Mouse (Mus musculus) spleen, postnatal 14 days (tissue): ENCODE measurements around the gene F10.
"Not testable (repeated sequence)": the region's sequence is repeated elsewhere in the genome, so short reads cannot be mapped to it uniquely, and the experiment has no call there.

ENCODE experiments used
- DNase-seq, 2 experiments: peaks; one replicate each; pipeline ENCODE4 v3.0.0; 2021 to 2022; ENCODE audit warnings: low spot score in 2 of 2

The F10 gene

DNA sequence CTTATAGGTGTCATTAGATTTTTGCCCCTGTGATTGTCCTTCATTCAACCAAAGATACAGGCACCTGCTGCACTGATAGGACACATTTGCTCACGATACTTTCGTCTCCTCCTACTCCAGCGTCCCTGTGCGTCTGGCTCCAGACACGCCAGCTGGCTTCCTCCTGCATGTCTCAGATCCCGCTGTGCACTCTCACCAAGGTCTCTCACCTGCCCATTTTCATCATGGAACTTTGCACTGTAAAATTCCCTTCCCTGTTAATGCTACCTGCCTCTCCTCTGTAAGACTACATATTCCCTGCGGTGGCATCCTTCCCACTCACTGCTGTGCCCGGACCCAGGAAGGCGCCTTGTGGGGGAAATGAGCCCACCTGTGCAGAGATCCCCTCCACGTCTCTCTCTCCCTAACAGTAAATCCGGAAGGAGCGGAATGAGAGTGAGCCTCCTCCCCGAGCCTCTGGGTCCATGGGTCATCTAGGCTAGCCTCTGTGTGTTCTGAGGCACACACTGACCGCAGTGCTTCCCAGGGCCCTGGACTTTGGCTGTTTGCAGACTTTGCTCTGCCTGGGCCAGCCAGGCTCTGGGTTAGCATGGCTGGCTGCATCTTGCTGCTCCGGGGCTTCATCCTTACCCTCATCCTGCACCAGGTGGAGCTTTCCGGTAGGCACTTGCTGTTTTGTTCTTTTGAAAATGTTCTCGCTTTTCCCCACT, 23.5 kb downstream of the F10 start, which contains the start of gene Proz:
Proz (plus strand) TSS at position 474 of the 710 bp plus-strand sequence.
- no peak for DNase-seq

DNA sequence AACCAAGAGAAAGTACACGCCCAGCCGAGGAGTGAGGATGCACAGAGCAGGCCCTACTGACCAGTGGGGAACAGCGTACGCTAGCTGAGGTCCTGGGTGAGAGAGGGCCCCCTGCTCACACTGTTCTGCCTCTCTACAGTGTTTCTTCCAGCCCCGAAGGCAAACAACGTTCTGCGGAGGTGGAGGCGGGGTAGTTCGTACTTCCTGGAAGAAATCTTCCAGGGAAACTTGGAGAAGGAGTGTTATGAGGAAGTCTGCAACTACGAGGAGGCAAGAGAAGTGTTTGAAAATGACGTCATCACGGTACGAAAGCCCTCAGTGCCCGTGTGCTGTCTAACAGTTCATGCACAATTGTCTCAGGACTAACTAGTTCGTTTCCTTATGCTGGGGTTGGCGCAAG, 26.0 kb downstream of the F10 start:
- no peak for DNase-seq

DNA sequence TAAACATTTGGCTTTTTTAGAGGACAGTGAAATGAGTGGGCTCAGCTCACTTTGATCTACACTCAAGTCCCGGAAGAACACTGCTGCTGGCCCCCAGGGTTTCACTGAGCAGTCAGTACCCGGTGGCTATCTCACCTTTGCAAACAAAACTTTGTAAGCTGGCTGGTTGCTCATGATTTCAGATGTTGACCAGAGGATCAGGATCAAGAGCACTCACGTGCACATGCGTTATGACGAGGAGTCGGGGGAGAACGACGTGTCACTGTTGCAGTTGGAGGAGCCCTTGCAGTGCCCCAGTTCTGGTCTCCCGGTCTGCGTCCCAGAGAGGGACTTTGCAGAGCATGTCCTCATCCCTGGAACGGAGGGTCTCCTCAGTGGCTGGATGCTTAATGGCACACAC, 36.1 kb downstream of the F10 start:
- DNase-seq, result no peak

DNA sequence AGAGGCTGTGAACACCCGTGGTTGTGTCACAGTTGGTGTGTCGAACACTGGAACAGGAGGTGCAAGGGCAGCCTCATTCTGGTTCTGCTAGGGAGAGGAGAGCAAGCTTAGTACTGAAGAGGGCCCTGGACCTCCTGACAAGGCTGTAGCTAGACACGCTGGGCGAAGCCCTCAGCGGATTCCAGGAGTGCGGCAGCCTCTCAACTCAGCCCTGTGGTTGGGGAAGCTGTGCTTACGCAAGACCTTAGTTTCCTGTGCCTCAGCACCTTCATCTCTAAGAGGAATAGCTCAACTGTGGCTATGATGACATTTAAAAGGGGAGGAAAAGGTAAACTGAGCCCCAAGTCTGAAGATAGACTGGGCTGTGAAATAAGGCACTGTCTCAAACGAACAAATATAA, 37.9 kb downstream of the F10 start:
- no peak for DNase-seq

DNA sequence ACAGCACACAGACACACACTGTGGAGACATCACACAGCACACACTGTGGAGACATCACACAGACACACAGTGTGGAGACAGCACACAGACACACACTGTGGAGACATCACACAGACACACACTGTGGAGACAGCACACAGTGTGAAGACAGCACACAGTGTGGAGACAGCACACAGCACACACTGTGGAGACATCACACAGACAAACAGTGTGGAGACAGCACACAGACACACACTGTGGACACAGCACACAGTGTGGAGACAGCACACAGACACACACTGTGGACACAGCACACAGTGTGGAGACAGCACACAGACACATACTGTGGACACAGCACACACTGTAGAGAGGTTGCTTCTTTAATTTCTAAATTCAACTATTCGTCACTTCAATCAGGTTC, 38.5 kb downstream of the F10 start:
- DNase-seq, result not testable (repeated sequence)

DNA sequence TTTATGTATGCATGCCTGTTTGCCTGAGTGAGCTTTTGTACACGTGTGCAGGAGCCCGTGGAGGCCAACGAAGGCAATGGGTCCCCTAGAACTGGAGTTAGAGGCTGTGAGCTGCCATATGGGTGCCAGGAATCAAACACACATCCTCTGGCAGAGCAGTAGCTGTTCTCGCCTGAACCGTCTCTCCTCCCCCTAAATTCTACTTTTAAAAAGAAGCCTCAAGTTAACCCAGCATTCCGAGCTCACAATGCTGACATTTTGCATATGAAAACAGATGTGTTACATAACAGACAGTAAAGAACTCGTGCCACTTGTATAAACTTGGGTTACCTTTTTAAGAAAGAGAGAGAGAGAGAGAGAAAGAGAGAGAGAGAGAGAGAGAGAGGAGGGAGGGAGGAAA, 40.4 kb downstream of the F10 start:
- DNase-seq, result no peak

DNA sequence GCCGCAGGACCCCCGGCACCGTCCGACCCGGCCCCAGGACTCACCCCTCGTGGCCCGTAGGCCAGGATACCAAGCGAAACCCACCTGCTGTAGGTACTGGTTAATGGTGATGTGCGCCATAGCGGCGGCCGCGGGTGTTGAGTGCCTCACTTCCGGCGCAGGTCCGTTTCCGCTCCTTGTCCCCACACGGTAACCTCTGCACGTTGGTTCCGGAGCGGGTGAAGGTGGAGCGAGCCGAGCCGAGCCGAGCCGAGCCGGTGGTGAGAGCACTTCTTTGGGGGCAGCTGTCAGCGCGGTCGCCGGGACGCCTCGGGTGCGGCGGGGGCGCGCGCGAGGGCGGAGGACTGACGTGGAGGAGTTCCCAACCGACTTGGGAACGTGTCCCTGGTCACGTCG, 67.6 kb downstream of the F10 start:
- DNase-seq, result peak; percentile 89 to 93

DNA sequence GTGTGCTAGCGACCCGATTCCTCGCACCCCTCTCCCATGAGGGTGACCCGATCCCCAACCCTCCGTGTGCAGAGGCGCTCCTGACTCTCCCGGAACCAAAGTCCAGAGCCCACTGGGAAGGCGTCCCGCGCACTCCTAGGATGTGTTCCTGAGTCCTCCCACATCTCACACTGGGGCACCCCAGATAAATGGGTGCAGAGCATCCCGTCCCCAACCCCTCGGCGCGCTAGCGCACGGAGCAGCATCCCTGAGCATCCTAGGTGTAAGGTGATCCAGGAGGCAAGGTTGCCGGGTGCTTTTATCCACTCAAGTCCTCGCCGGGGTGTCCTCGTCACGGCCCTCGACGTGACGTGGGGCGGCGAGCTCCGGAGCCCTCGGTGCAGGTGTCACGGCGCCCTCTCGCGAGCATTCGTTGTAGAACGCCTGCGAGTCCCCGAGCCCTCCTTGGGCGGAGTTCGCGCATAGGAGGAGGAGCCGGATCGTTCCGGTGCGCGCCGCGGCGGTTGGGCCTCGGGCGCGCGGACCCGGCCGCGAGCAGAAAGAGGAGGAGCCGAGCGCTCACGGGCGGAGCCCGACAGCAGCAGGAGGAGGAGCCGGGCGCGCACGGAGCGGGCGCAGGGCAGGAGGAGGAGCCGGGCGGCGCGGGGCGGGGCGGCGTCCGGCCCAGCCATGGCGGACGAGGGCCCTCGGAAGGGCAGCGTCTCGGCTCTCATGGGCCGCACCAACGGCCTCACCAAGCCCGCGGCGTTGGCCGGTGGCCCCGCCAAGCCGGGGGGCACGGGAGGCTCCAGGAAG, 68.2 kb downstream of the F10 start, which contains the start of the genes Pcid2 and Cul4a:
Pcid2 (minus strand) TSS at position 373 of the 795 bp plus-strand sequence.
Cul4a (plus strand) TSS at position 535 of the 795 bp plus-strand sequence.
- peak; percentile 96 to 97 for DNase-seq

DNA sequence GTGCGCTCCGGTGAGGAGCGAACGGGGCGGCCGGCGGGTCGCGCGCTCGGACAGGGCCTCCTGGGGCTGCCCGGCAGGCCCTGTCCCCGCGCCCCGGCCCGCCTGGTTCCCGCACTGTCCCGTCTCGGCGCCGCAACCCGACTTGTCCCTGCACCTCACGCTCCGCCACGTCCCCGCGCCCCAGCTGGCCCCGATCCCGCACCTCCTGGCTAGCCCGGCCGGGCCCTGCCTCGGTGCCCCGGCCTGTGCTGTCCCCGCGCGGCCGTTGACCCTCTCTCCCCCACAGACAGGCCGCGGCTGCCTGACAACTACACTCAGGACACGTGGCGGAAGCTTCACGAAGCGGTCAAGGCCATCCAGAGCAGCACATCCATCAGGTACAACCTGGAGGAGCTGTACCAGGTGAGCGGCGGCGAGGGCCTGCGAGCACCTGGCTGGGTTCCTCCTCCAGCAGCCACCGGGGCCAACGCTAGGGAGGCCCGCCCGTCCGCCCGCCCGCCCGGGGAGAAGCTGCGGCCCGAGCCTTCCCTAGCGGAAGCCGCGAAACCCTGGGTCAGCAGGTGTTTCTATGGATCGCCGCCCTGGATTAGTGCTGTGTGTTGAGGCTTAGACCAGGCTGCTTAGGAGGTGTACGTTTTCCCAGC, 68.9 kb downstream of the F10 start:
- peak; percentile 42 to 48 for DNase-seq
